Mouse (Mus musculus) heart, postnatal 0 days (tissue): ENCODE results near the gene Olfr464. TPM values are rescaled to one million over a fixed set of nuclear protein-coding genes. Genes with fewer than 3 reads are reported as not detected.

Experiments used
- ATAC-seq: fragments of 200-750 bp; cut with Nextera tagmentation; 2 replicates; pipeline ENCODE4 v1.8.0; 2017; ENCODE audit warnings: low read depth, moderate number of reproducible peaks, moderate library complexity; ENCODE audit not compliant: insufficient read depth
- DNase-seq: peaks from one replicate; pipeline ENCODE4 v3.0.0-alpha.2; 2016; ENCODE audit warnings: low spot score
- H3K27ac ChIP-seq: fragments of 300-500 bp; sonication (generic); 2 replicates; pipeline ENCODE4 v1.5.1; 2014; ENCODE audit warnings: low read depth, mild to moderate bottlenecking
- H3K27me3 ChIP-seq: fragments of 300-500 bp; sonication (generic); 2 replicates; pipeline ENCODE4 v1.6.1; 2014; ENCODE audit warnings: low read length, mixed read lengths; ENCODE audit not compliant: control insufficient read depth, insufficient read depth
- H3K36me3 ChIP-seq: fragments of 300-500 bp; sonication (generic); replicated peaks from 2 replicates; pipeline ENCODE4 v1.6.1; 2014; ENCODE audit warnings: low read length, mixed read lengths; ENCODE audit not compliant: control insufficient read depth, insufficient read depth
- H3K4me1 ChIP-seq: fragments of 300-500 bp; sonication (generic); 2 replicates; pipeline ENCODE4 v1.6.1; 2014; ENCODE audit warnings: antibody characterized with exemption; ENCODE audit not compliant: control insufficient read depth, insufficient read depth
- H3K4me2 ChIP-seq: fragments of 300-500 bp; sonication (generic); 2 replicates; pipeline ENCODE4 v1.6.1; 2014; ENCODE audit warnings: low read depth, mild to moderate bottlenecking, low read length, moderate library complexity
- H3K4me3 ChIP-seq: fragments of 300-500 bp; sonication (generic); 2 replicates; pipeline ENCODE4 v1.5.1; 2014; ENCODE audit warnings: low read depth, low read length
- H3K9ac ChIP-seq: fragments of 300-500 bp; sonication (generic); replicated peaks from 2 replicates; pipeline ENCODE4 v1.6.1; 2014; ENCODE audit warnings: low read depth, low read length, mixed read lengths
- H3K9me3 ChIP-seq: fragments of 300-500 bp; sonication (generic); replicated peaks from 2 replicates; pipeline ENCODE4 v1.6.1; 2016; ENCODE audit warnings: low read length; ENCODE audit not compliant: control insufficient read depth
- CTCF ChIP-seq: IDR thresholded peaks from 2 replicates; pipeline ENCODE4 v1.5.1; 2016; ENCODE audit warnings: antibody characterized with exemption, control low read depth, low read depth
- EP300 ChIP-seq: IDR thresholded peaks from 2 replicates; pipeline ENCODE4 v1.6.1; 2016; ENCODE audit warnings: antibody characterized with exemption, low read depth
- WGBS: fragments of 180-500 bp; shearing (Covaris S2); extraction: QIAGEN DNeasy Blood & Tissue Kit; methylation state at CpG from one replicate; pipeline ENCODE4 v1.1.7; 2014; 5-methylcytosine and 5-hydroxymethylcytosine counted together
- polyA plus RNA-seq: library from polyadenylated mRNA; unstranded; fragments of >200 nt; fragmentation: Nextera tagmentation; extraction: Ambion mirVana; gene quantifications from 2 replicates; pipeline ENCODE4 v1.2.1, GENCODE M21; 2015
- total RNA-seq: library from RNA; depleted of rRNA; stranded (reverse); fragments of >200 nt; gene quantifications from 2 replicates; pipeline ENCODE4 v1.2.3, GENCODE M21; 2014; ENCODE audit warnings: low replicate concordance

Gene Olfr464
- total and polyA plus RNA-seq, 2 experiments from 2014 or later, result not detected

- Histone ChIP-seq H3K27me3 (0 out of 2 replicates have a peak, but pooled peaks cover 2% of the 10 kb centered on the region), H3K36me3 (no peaks in the 10 kb centered on the region), H3K9ac (no peak overlapping the region), H3K4me2 (no peak overlapping the region), H3K27ac (no peak overlapping the region), H3K9me3 (no peaks in the 10 kb centered on the region; the same call in 1 of the 2 replicates), H3K4me1 (no peaks in the 10 kb centered on the region), H3K4me3 (no peak overlapping the region)
- ATAC-seq (no peak), DNase-seq (no peak)
- TF ChIP-seq CTCF, result no peak
- TF ChIP-seq EP300, result no peak
- WGBS, result 29% methylated on average over 7 of the region's 7 CpGs
These were observed 36.3 kb upstream of the Olfr464 start for GRCm38 (mm10) chr11:87957066-87957465.

GRCm38 (mm10) chr11:87955144-87955543, 34.4 kb upstream of the Olfr464 start:
- Histone ChIP-seq H3K4me2 (no peak overlapping the region), H3K27ac (no peak overlapping the region), H3K4me3 (no peak overlapping the region), H3K36me3 (no peaks in the 10 kb centered on the region), H3K9me3 (no peaks in the 10 kb centered on the region), H3K9ac (no peak overlapping the region), H3K4me1 (no peaks in the 10 kb centered on the region), H3K27me3 (0 out of 2 replicates have a peak, but pooled peaks cover 2% of the 10 kb centered on the region)
- TF ChIP-seq EP300 (no peak), CTCF (peak; percentile 49)
- ATAC-seq (no peak), DNase-seq (no peak)
- 2% methylated on average over 1 of the region's 1 CpGs for WGBS

- DNase-seq, result no peak
- H3K36me3 ChIP-seq, result no peaks in the 10 kb centered on the region
- no peaks in the 10 kb centered on the region for H3K4me1 ChIP-seq
- ATAC-seq, result no peak
- H3K27me3 ChIP-seq, result no peaks in the 10 kb centered on the region
- no peak overlapping the region for H3K4me3 ChIP-seq
- TF ChIP-seq EP300 (no peak), CTCF (peak; percentile 48)
- 0% methylated on average over 2 of the region's 2 CpGs for WGBS
- no peak overlapping the region for H3K27ac ChIP-seq
- no peak overlapping the region for H3K4me2 ChIP-seq
- no peak overlapping the region for H3K9ac ChIP-seq
- H3K9me3 ChIP-seq, result no peaks in the 10 kb centered on the region
These were observed 29.2 kb upstream of the Olfr464 start for GRCm38 (mm10) chr11:87949990-87950389.

GRCm38 (mm10) chr11:87935467-87935866, 14.7 kb upstream of the Olfr464 start:
- Histone ChIP-seq H3K4me1 (no peaks in the 10 kb centered on the region), H3K4me2 (no peak overlapping the region), H3K9me3 (peaks cover under 1% of the 10 kb centered on the region; the same call in 1 of the 2 replicates), H3K27me3 (no peaks in the 10 kb centered on the region), H3K4me3 (no peak overlapping the region), H3K27ac (no peak overlapping the region), H3K9ac (no peak overlapping the region), H3K36me3 (no peaks in the 10 kb centered on the region)
- TF ChIP-seq EP300, result no peak
- no peak for TF ChIP-seq CTCF
- DNase-seq (no peak), ATAC-seq (no peak)
- WGBS, result 48% methylated on average over 3 of the region's 3 CpGs

GRCm38 (mm10) chr11:87933731-87934130, 13.0 kb upstream of the Olfr464 start:
- no peak for ATAC-seq
- no peak for DNase-seq
- peaks cover 4% of the 10 kb centered on the region; the same call in 1 of the 2 replicates for H3K9me3 ChIP-seq
- H3K27me3 ChIP-seq, result no peaks in the 10 kb centered on the region
- no peak overlapping the region for H3K4me3 ChIP-seq
- no peak overlapping the region for H3K27ac ChIP-seq
- no peaks in the 10 kb centered on the region for H3K4me1 ChIP-seq
- WGBS, result 55% methylated on average over 2 of the region's 2 CpGs
- H3K9ac ChIP-seq, result no peak overlapping the region
- H3K36me3 ChIP-seq, result no peaks in the 10 kb centered on the region
- no peak overlapping the region for H3K4me2 ChIP-seq
- TF ChIP-seq CTCF (no peak), EP300 (no peak)

- H3K9ac ChIP-seq, result no peak overlapping the region
- WGBS, result 75% methylated on average over 2 of the region's 2 CpGs
- no peaks in the 10 kb centered on the region for H3K27me3 ChIP-seq
- TF ChIP-seq CTCF (no peak), EP300 (no peak)
- DNase-seq (no peak), ATAC-seq (no peak)
- H3K4me2 ChIP-seq, result no peak overlapping the region
- no peak overlapping the region for H3K4me3 ChIP-seq
- no peak overlapping the region for H3K27ac ChIP-seq
- no peaks in the 10 kb centered on the region for H3K4me1 ChIP-seq
- no peaks in the 10 kb centered on the region for H3K36me3 ChIP-seq
- peaks cover 4% of the 10 kb centered on the region; the same call in 1 of the 2 replicates for H3K9me3 ChIP-seq
These were observed 9.6 kb upstream of the Olfr464 start for GRCm38 (mm10) chr11:87930348-87930747.
